Mouse (Mus musculus): Measurements from ENCODE around the gene Ly6c1. TPM values are rescaled to one million over a fixed set of nuclear protein-coding genes. Genes with fewer than 3 reads are reported as not detected.
A peak's percentile ranks its signal among the peaks of the same experiment; 100 is the strongest.
"Not testable (repeated sequence)": the region's sequence is repeated elsewhere in the genome, so short reads cannot be mapped to it uniquely, and the experiment has no call there.

The Ly6c1 gene
- total RNA-seq (2015) (5.6 and 6.5 TPM in 2 replicates), total RNA-seq (2017) (3.6 TPM in 1 of 2 replicates, not detected in the other)

GRCm38 (mm10) chr15:75048642-75049261, at the start of gene Ly6c1:
Gene Ly6c1, minus strand, starts transcription at chr15:75048830.
- not testable (repeated sequence) for ATAC-seq (replicated peaks; ENCODE audit: poor library complexity)

DNA sequence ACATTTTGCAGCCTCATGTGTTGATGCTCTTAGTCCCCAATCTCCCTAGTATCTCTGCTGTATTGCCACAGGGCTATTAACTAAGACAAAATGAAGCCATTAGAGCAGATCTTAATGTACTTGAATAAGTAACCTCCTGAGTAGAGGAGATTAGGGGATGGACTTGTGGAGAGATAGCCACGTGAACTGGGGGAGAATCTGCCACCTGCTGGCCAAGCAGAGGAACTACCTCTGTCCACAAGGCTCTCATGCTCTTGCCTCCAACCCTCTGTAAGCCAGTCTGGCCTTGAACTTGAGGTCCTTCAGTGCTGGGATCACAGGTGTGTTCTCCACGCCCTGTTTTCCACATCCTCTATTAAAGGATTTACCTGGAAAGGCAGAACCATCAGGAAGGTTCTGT, 39.4 kb upstream of the Ly6c1 start:
- peak; percentile 32; the same call in 1 of the 2 replicates for ATAC-seq (replicated peaks; ENCODE audit: poor library complexity)

- peak; percentile 79 for ATAC-seq (replicated peaks; ENCODE audit: poor library complexity)
These were observed 21.3 kb upstream of the Ly6c1 start for GRCm38 (mm10) chr15:75069965-75070364.

- ATAC-seq (replicated peaks; ENCODE audit: poor library complexity), result peak; percentile 83
These were observed 13.5 kb upstream of the Ly6c1 start for GRCm38 (mm10) chr15:75062030-75062574.

GRCm38 (mm10) chr15:75060505-75060904, 11.9 kb upstream of the Ly6c1 start:
- ATAC-seq (replicated peaks; ENCODE audit: poor library complexity), result peak; percentile 80

DNA sequence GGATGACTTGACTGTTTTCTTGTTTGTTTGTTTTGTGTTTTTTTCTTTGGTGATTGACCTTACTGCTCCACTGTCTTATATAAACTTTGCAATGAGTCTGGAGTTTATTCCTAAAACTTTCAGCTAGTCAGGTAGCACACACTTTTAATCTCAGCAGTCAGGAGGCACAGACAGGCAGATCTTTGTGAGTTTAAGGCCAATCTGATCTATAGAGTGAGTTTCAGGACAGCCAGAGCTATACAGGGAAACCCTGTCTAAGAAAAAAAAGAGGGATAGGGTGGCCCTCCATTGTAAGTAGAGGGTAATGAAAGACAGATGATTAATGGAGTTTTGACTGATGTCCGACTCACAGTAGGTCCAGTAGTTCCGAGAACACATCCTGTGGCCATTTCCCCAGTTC, 7.4 kb upstream of the Ly6c1 start:
- no peak for ATAC-seq (replicated peaks; ENCODE audit: poor library complexity)

- ATAC-seq (replicated peaks; ENCODE audit: poor library complexity), result not testable (repeated sequence)
These were observed 6.8 kb upstream of the Ly6c1 start for GRCm38 (mm10) chr15:75055425-75055824.

- not testable (repeated sequence) for ATAC-seq (replicated peaks; ENCODE audit: poor library complexity)
These were observed 3.8 kb upstream of the Ly6c1 start for GRCm38 (mm10) chr15:75052414-75052813.

DNA sequence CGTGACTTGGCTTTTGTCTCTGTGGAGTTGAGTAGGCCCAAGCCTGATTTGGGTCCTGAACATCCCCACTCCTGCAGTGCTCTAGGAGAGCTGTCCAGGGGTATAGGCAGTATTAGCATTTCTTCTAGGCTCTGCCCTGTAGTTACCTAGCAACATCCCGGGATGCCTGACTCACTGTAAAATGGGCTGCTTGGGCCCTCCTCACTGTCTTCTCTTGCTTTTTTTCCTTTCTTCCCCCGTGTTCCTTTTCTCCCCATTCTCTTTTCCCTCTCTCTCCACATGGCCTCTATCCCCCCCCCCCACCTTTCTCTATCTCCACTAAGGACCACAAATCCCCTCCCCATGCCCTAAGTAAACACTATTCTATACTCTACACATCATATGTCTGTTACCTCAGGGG, 2.5 kb upstream of the Ly6c1 start:
- not testable (repeated sequence) for ATAC-seq (replicated peaks; ENCODE audit: poor library complexity)

GRCm38 (mm10) chr15:75050593-75050992, 2.0 kb upstream of the Ly6c1 start:
- not testable (repeated sequence) for ATAC-seq (replicated peaks; ENCODE audit: poor library complexity)

GRCm38 (mm10) chr15:75049811-75050210, 1.2 kb upstream of the Ly6c1 start:
- ATAC-seq (replicated peaks; ENCODE audit: poor library complexity), result not testable (repeated sequence)

GRCm38 (mm10) chr15:75047970-75048320, 685 bp downstream of the Ly6c1 start:
- ATAC-seq (replicated peaks; ENCODE audit: poor library complexity), result not testable (repeated sequence)

GRCm38 (mm10) chr15:75047313-75047969, 1.2 kb downstream of the Ly6c1 start:
- not testable (repeated sequence) for ATAC-seq (replicated peaks; ENCODE audit: poor library complexity)

- ATAC-seq (replicated peaks; ENCODE audit: poor library complexity), result not testable (repeated sequence)
These were observed 3.1 kb downstream of the Ly6c1 start for GRCm38 (mm10) chr15:75045501-75045900.

DNA sequence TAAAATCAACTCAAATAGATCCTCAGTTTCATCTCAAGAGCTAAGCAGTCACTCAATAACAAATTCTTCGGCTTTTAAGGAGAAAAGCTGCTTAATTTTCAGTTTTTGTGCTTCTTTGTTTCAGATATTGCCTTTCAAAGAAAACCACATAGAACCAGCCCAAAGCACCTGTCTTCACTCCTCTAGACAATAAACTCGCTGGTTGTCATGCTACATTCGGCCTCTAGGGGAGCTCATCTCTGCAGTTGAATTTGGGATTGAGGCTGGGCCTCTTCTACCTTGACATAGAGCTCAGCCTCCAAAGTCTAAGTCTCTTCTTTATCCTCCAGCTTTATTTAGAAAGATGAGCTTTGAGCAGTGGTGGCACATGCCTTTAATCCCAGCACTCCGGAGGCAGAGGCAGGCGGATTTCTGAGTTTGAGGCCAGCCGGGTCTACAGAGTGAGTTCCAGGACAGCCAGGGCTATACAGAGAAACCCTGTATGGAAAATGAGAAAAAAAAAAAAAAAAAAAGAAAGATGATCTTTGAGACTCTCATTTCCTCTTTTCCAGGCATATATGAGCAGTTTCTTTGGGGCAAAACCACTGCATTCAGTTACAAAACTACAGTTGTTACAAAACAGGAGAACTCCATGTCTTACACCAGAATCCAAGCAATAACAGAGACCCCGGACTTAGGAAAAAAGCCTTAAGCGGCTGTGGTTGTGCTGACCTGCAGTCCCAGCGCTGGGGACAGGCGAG, 27.4 kb downstream of the Ly6c1 start:
- ATAC-seq (replicated peaks; ENCODE audit: poor library complexity), result peak; percentile 67

GRCm38 (mm10) chr15:75019446-75019845, 29.2 kb downstream of the Ly6c1 start:
- peak; percentile 95 for ATAC-seq (replicated peaks; ENCODE audit: poor library complexity)

Other genes starting within 250 kb of the Ly6c1 start
- 0.46 and 0.79 TPM in 2 replicates for gene Gml2, start 229.8 kb downstream of the Ly6c1 start, total RNA-seq (2015)
- gene Gml2, start 229.8 kb downstream of the Ly6c1 start, total RNA-seq (2017), result 1.2 and 1.8 TPM in 2 replicates
- 0.07 TPM in 1 of 2 replicates, not detected in the other for gene 2010109I03Rik, start 151.8 kb downstream of the Ly6c1 start, total RNA-seq (2015)
- gene 2010109I03Rik, start 151.8 kb downstream of the Ly6c1 start, total RNA-seq (2017), result not detected in 2 replicates
- 0.12 and 0.39 TPM in 2 replicates for gene Ly6i, start 65.4 kb downstream of the Ly6c1 start, total RNA-seq (2015)
- gene Ly6i, start 65.4 kb downstream of the Ly6c1 start, total RNA-seq (2017), result 2.6 TPM in 1 of 2 replicates, not detected in the other
- 4.6 and 7.6 TPM in 2 replicates for gene Ly6a, start 50.8 kb downstream of the Ly6c1 start, total RNA-seq (2015)
- gene Ly6a, start 50.8 kb downstream of the Ly6c1 start, total RNA-seq (2017), result 0.68 and 1.5 TPM in 2 replicates
- gene Ly6c2, start 63.1 kb upstream of the Ly6c1 start, total RNA-seq (2015), result 6,745 and 7,533 TPM in 2 replicates
- 1,802 and 2,622 TPM in 2 replicates for gene Ly6c2, start 63.1 kb upstream of the Ly6c1 start, total RNA-seq (2017)
- gene Ly6g, start 106.4 kb upstream of the Ly6c1 start, total RNA-seq (2015), result 12.4 and 16.4 TPM in 2 replicates
- 4.2 and 5.1 TPM in 2 replicates for gene Ly6g, start 106.4 kb upstream of the Ly6c1 start, total RNA-seq (2017)
- gene BC025446, start 167.5 kb upstream of the Ly6c1 start, total RNA-seq (2015), result not detected in 2 replicates
- gene BC025446, start 167.5 kb upstream of the Ly6c1 start, total RNA-seq (2017), result not detected in 2 replicates
- gene Ly6f, start 219.6 kb upstream of the Ly6c1 start, total RNA-seq (2015), result not detected in 2 replicates
- not detected in 2 replicates for gene Ly6f, start 219.6 kb upstream of the Ly6c1 start, total RNA-seq (2017)

All from megakaryocyte progenitor cell, adult 5-6 weeks (primary cell).